Comparison of ENCODE assay signal across 15 mouse cellular contexts in genomic region chr5:151274265-151274664, GRCm38 (mm10).
"Had no signal": no experiment of that assay in that cellular context is flagged by ENCODE, and none has a peak within 500 bp of the region (broad histone marks: within the 10 kb centered on the region; RNA-seq: fewer than 3 reads in every experiment).

No protein-coding gene starts in this region.

- ATAC-seq: liver, postnatal 0 days; lung, postnatal 0 days; midbrain, embryonic 15.5 days had no signal

- H3K36me3 ChIP-seq: limb, embryonic 12.5 days; limb, embryonic 15.5 days; midbrain, embryonic 12.5 days; midbrain, embryonic 15.5 days; neural tube, embryonic 12.5 days; neural tube, embryonic 15.5 days had no signal

- DNase-seq: kidney, postnatal 14 days; left cerebral cortex, postnatal 4 days; liver, postnatal 0 days; lung, embryonic 14.5 days; thymus, adult 18-20 months; thymus, postnatal 36 days had no signal

- H3K27me3 ChIP-seq: limb, embryonic 12.5 days; limb, embryonic 15.5 days; midbrain, embryonic 12.5 days; midbrain, embryonic 15.5 days; neural tube, embryonic 12.5 days; neural tube, embryonic 15.5 days had no signal

- H3K27ac ChIP-seq: limb, embryonic 12.5 days; limb, embryonic 15.5 days; liver, embryonic 14.5 days; macrophage; midbrain, embryonic 12.5 days; midbrain, embryonic 15.5 days; neural tube, embryonic 12.5 days; neural tube, embryonic 15.5 days had no signal

- H3K4me3 ChIP-seq: limb, embryonic 12.5 days; limb, embryonic 15.5 days; midbrain, embryonic 12.5 days; midbrain, embryonic 15.5 days; neural tube, embryonic 12.5 days; neural tube, embryonic 15.5 days had no signal

- H3K4me1 ChIP-seq: limb, embryonic 12.5 days; limb, embryonic 15.5 days; midbrain, embryonic 12.5 days; midbrain, embryonic 15.5 days; neural tube, embryonic 12.5 days; neural tube, embryonic 15.5 days had no signal
